Mouse (Mus musculus): ENCODE results near the gene Map4. TPM values are rescaled to one million over a fixed set of nuclear protein-coding genes. Genes with fewer than 3 reads are reported as not detected.
"Not testable (repeated sequence)": the region's sequence is repeated elsewhere in the genome, so short reads cannot be mapped to it uniquely, and the experiment has no call there.

Map4 gene
- total RNA-seq, 2 experiments from 2014 or later, result 350 to 364 TPM

- intact Hi-C loops (cut with DNase I), result loop anchor here (2.0 kb wide), 1 partner anchor 121 kb away; the partner anchor contains the start of gene Map4
These were observed 120.8 kb downstream of the Map4 start for GRCm38 (mm10) chr9:110051869-110052661.

GRCm38 (mm10) chr9:110052951-110053304 is 121.7 kb downstream of the Map4 start:
- intact Hi-C loops (cut with DNase I), result loop anchor here (2.0 kb wide), 1 partner anchor 122 kb away; the partner anchor contains the start of gene Map4
- no peak for DNase-seq (ENCODE audit: low spot score in 2 of 2)

More at GRCm38 (mm10) chr9:110051869-110052661, 120.8 kb downstream of the Map4 start:
- peak; percentile 80 to 96 for DNase-seq (ENCODE audit: low spot score in 2 of 2)

GRCm38 (mm10) chr9:110053305-110054079 is 122.2 kb downstream of the Map4 start:
- peak; percentile 56 to 81 for DNase-seq (ENCODE audit: low spot score in 2 of 2)
- intact Hi-C loops (cut with DNase I), result loop anchor here (2.0 kb wide), 1 partner anchor 123 kb away; the partner anchor contains the start of gene Map4

GRCm38 (mm10) chr9:110054080-110054421 is 122.8 kb downstream of the Map4 start:
- intact Hi-C loops (cut with DNase I), result no loop called here
- DNase-seq (ENCODE audit: low spot score in 2 of 2), result no peak

- intact Hi-C loops (cut with DNase I), result no loop called here
- no peak for DNase-seq (ENCODE audit: low spot score in 2 of 2)
These were observed 123.5 kb downstream of the Map4 start for GRCm38 (mm10) chr9:110054781-110055180.

GRCm38 (mm10) chr9:110057200-110057599 is 125.9 kb downstream of the Map4 start:
- intact Hi-C loops (cut with DNase I), result no loop called here
- DNase-seq (ENCODE audit: low spot score in 2 of 2), result no peak

GRCm38 (mm10) chr9:110060761-110061160 is 129.5 kb downstream of the Map4 start:
- DNase-seq (ENCODE audit: low spot score in 2 of 2), result no peak
- intact Hi-C loops (cut with DNase I), result no loop called here

GRCm38 (mm10) chr9:110062405-110062804 is 131.1 kb downstream of the Map4 start:
- DNase-seq (ENCODE audit: low spot score in 2 of 2), result no peak
- intact Hi-C loops (cut with DNase I), result no loop called here

- intact Hi-C loops (cut with DNase I), result no loop called here
- no peak for DNase-seq (ENCODE audit: low spot score in 2 of 2)
These were observed 131.6 kb downstream of the Map4 start for GRCm38 (mm10) chr9:110062861-110063260.

- no peak for DNase-seq (ENCODE audit: low spot score in 2 of 2)
- intact Hi-C loops (cut with DNase I), result no loop called here
These were observed 133.4 kb downstream of the Map4 start for GRCm38 (mm10) chr9:110064641-110065040.

GRCm38 (mm10) chr9:110068745-110069144 is 137.5 kb downstream of the Map4 start:
- no peak for DNase-seq (ENCODE audit: low spot score in 2 of 2)
- intact Hi-C loops (cut with DNase I), result no loop called here

GRCm38 (mm10) chr9:110070358-110070757 is 139.1 kb downstream of the Map4 start:
- intact Hi-C loops (cut with DNase I), result loop anchor here (2.0 kb wide), 1 partner anchor 176 kb away; no protein-coding TSS in a partner anchor
- DNase-seq (ENCODE audit: low spot score in 2 of 2), result no peak

- DNase-seq (ENCODE audit: low spot score in 2 of 2), result no peak
- intact Hi-C loops (cut with DNase I), result loop anchor here (1.0 to 2.0 kb wide), 2 partner anchors 86 to 176 kb away; no protein-coding TSS in a partner anchor
These were observed 139.8 kb downstream of the Map4 start for GRCm38 (mm10) chr9:110071011-110071410.

GRCm38 (mm10) chr9:110071843-110072242 is 140.6 kb downstream of the Map4 start:
- DNase-seq (ENCODE audit: low spot score in 2 of 2), result peak; percentile 81 to 88
- intact Hi-C loops (cut with DNase I), result loop anchor here (1.0 to 2.0 kb wide), 2 partner anchors 87 to 177 kb away; no protein-coding TSS in a partner anchor

- DNase-seq (ENCODE audit: low spot score in 2 of 2); intact Hi-C loops (cut with DNase I): not testable (repeated sequence)
These were observed 145.2 kb downstream of the Map4 start for GRCm38 (mm10) chr9:110076468-110076867.

GRCm38 (mm10) chr9:110081066-110081465 is 149.8 kb downstream of the Map4 start:
- DNase-seq (ENCODE audit: low spot score in 2 of 2), result peak in 1 of 2 experiments; percentile 57
- intact Hi-C loops (cut with DNase I), result no loop called here

- intact Hi-C loops (cut with DNase I), result no loop called here
- DNase-seq (ENCODE audit: low spot score in 2 of 2), result no peak
These were observed 153.1 kb downstream of the Map4 start for GRCm38 (mm10) chr9:110084201-110084964.

GRCm38 (mm10) chr9:110085693-110086092 is 154.4 kb downstream of the Map4 start:
- no peak for DNase-seq (ENCODE audit: low spot score in 2 of 2)
- intact Hi-C loops (cut with DNase I), result no loop called here

GRCm38 (mm10) chr9:110093303-110093702 is 162.0 kb downstream of the Map4 start:
- DNase-seq (ENCODE audit: low spot score in 2 of 2), result no peak
- intact Hi-C loops (cut with DNase I), result no loop called here

- intact Hi-C loops (cut with DNase I), result no loop called here
- no peak for DNase-seq (ENCODE audit: low spot score in 2 of 2)
These were observed 163.5 kb downstream of the Map4 start for GRCm38 (mm10) chr9:110094761-110095160.
